12 mouse cellular contexts compared by ENCODE assay signal in genomic region chr3:116563095-116563492, GRCm38 (mm10). TPM values are rescaled to one million over a fixed set of nuclear protein-coding genes. Genes with fewer than 3 reads are reported as not detected.
A peak's percentile ranks its signal among the peaks of the same experiment; 100 is the strongest.
DNase-seq lines count a peak whose midpoint lies in the region; ATAC-seq and TF ChIP-seq lines count a peak whose summit lies in the region.
"Had no signal": no experiment of that assay in that cellular context is flagged by ENCODE, and none has a peak within 500 bp of the region (broad histone marks: within the 10 kb centered on the region; RNA-seq: fewer than 3 reads in every experiment).

No protein-coding gene starts in this region.

- no peaks in the 10 kb centered on the region for H3K79me2 ChIP-seq in liver, adult 2 months (ENCODE audit: control insufficient read depth, insufficient read depth, low read length)

- no peaks in the 10 kb centered on the region for H3K27me3 ChIP-seq in heart, embryonic 15.5 days
- H3K27me3 ChIP-seq in liver, adult 2 months (ENCODE audit: control insufficient read depth, insufficient read depth, low read length): no peaks in the 10 kb centered on the region
- H3K27me3 ChIP-seq: embryonic facial prominence, embryonic 13.5 days had no signal

- H3K36me3 ChIP-seq in heart, embryonic 15.5 days: peaks cover 26% of the 10 kb centered on the region
- H3K36me3 ChIP-seq in liver, adult 2 months (ENCODE audit: control insufficient read depth, insufficient read depth, low read length): no peaks in the 10 kb centered on the region
- H3K36me3 ChIP-seq: embryonic facial prominence, embryonic 13.5 days had no signal

- H3K4me1 ChIP-seq in heart, embryonic 15.5 days (replicated peaks): peaks cover 15% of the 10 kb centered on the region
- H3K4me1 ChIP-seq in brown adipose tissue, adult 24 weeks (ENCODE audit: control insufficient read depth, insufficient read depth, insufficient read length, low read length): peaks cover 9% of the 10 kb centered on the region
- H3K4me1 ChIP-seq in liver, adult 2 months (ENCODE audit: control insufficient read depth, insufficient read depth, low read length): 0 out of 2 replicates have a peak, but pooled peaks cover 2% of the 10 kb centered on the region
- H3K4me1 ChIP-seq: embryonic facial prominence, embryonic 13.5 days had no signal

- no peak for TF ChIP-seq POLR2A in liver, adult 2 months (IDR thresholded peaks at IDR 0.05; ENCODE audit: extremely low read depth, insufficient read depth, low read length)

- peak overlapping the region; percentile 56 for H3K4me2 ChIP-seq in heart, embryonic 15.5 days
- H3K4me2 ChIP-seq: embryonic facial prominence, embryonic 13.5 days had no signal

- H3K9me3 ChIP-seq in heart, embryonic 15.5 days (replicated peaks): no peaks in the 10 kb centered on the region
- H3K9me3 ChIP-seq: embryonic facial prominence, embryonic 13.5 days had no signal

- DNase-seq in heart, adult 8-10 months (ENCODE audit: low spot score): no peak
- DNase-seq in liver, adult 2 months (ENCODE audit: extremely low read depth, low read depth, low spot score): no peak
- DNase-seq in B cell, adult 2 months: no peak
- DNase-seq in natural killer cell, adult 2 months (ENCODE audit: low spot score in 2 of 2): no peak
- DNase-seq: kidney, adult 2 months; right cerebral cortex, postnatal 25 days had no signal

- 15% methylated on average over 7 of the region's 7 CpGs for WGBS in heart, embryonic 15.5 days
- 16% methylated on average over 7 of the region's 7 CpGs for WGBS in liver, adult 2 months

- peak overlapping the region; percentile 98 for H3K27ac ChIP-seq in heart, embryonic 15.5 days
- H3K27ac ChIP-seq in brown adipose tissue, adult 24 weeks (replicated peaks; ENCODE audit: low read depth, low read length): peak overlapping the region; percentile 98
- no peak overlapping the region; the same call in 1 of the 2 replicates for H3K27ac ChIP-seq in liver, adult 2 months (replicated peaks; ENCODE audit: insufficient read depth, low read depth, low read length)
- H3K27ac ChIP-seq: embryonic facial prominence, embryonic 13.5 days had no signal

- no peak for ATAC-seq in heart, embryonic 15.5 days (replicated peaks; ENCODE audit: insufficient number of reproducible peaks, insufficient read depth, low FRiP score, low read depth)
- ATAC-seq in megakaryocyte-erythroid progenitor cell, adult 5-6 weeks (replicated peaks; ENCODE audit: low FRiP score, low TSS enrichment, poor library complexity, severe bottlenecking): peak; percentile 71
- ATAC-seq in inflammation-experienced regulatory T-cells, adult 6 months: no peak

- peak overlapping the region; percentile 54 for H3K4me3 ChIP-seq in heart, embryonic 15.5 days
- H3K4me3 ChIP-seq in brown adipose tissue, adult 24 weeks (ENCODE audit: insufficient read depth, low read depth, low read length): peak overlapping the region; percentile 57
- H3K4me3 ChIP-seq in liver, adult 2 months (ENCODE audit: insufficient read depth, low read depth, low read length): peak overlapping the region; percentile 39
- H3K4me3 ChIP-seq: embryonic facial prominence, embryonic 13.5 days had no signal

- no peak for TF ChIP-seq CTCF in liver, adult 2 months (IDR thresholded peaks at IDR 0.05; ENCODE audit: low read depth, low read length)

- peak overlapping the region; percentile 54 for H3K9ac ChIP-seq in heart, embryonic 15.5 days
- H3K9ac ChIP-seq in liver, adult 2 months (ENCODE audit: low read depth, low read length): peak overlapping the region; percentile 29; the same call in 1 of the 2 replicates
- H3K9ac ChIP-seq: embryonic facial prominence, embryonic 13.5 days had no signal

RNA-seq across cellular contexts. Expression of gene Lrrc39, which starts 0.3 kb away (rescaled TPM):
- 29.7 and 35.8 TPM in 2 replicates for polyA plus RNA-seq in heart, embryonic 15.5 days (2015; fragmentation: Nextera tagmentation; extraction: Ambion mirVana)
- total RNA-seq in heart, adult 8-10 months (2022): 10 to 100 TPM; 72.9 to 87.5 (median 77.9) TPM
- 38.1 and 38.8 TPM in 2 replicates for polyA plus RNA-seq in brown adipose tissue, adult 24 weeks (2012; ENCODE audit: insufficient read depth, insufficient read length, missing spikeins)
- total RNA-seq in liver, adult 2 months (2014; rRNA removed): 0.37 and 0.60 TPM in 2 replicates
- 0.12 and 0.15 TPM in 2 replicates for polyA plus RNA-seq in liver, adult 2 months (2012; rRNA removed)
- 0.37 TPM in 1 of 2 replicates, not detected in the other for total RNA-seq in megakaryocyte-erythroid progenitor cell, adult 5-6 weeks (2014; fragmentation: Nextera tagmentation)
- 0.23 and 0.61 TPM in 2 replicates for total RNA-seq in megakaryocyte-erythroid progenitor cell, adult 5-6 weeks (2017)
- 1 to 10 TPM in 1 of 3 experiments, under 1 TPM in 2; 0.58 to 1.0 (median 0.91) TPM for polyA plus RNA-seq in inflammation-experienced regulatory T-cells, adult 6 months (2017; shearing (Covaris generic))
- total RNA-seq: monocyte, adult 5-6 weeks had no signal

RNA-seq across cellular contexts. Expression of gene Sass6, which starts 31.7 kb away (rescaled TPM):
- 12.6 and 13.4 TPM in 2 replicates for polyA plus RNA-seq in heart, embryonic 15.5 days (2015; fragmentation: Nextera tagmentation; extraction: Ambion mirVana)
- total RNA-seq in heart, adult 8-10 months (2022): 1 to 10 TPM; 1.7 to 2.3 (median 1.9) TPM
- polyA plus RNA-seq in brown adipose tissue, adult 24 weeks (2012; ENCODE audit: insufficient read depth, insufficient read length, missing spikeins): 0.87 and 1.6 TPM in 2 replicates
- 1.3 and 1.9 TPM in 2 replicates for total RNA-seq in liver, adult 2 months (2014; rRNA removed)
- 0.28 and 0.34 TPM in 2 replicates for polyA plus RNA-seq in liver, adult 2 months (2012; rRNA removed)
- total RNA-seq in megakaryocyte-erythroid progenitor cell, adult 5-6 weeks (2014; fragmentation: Nextera tagmentation): 20.1 and 23.1 TPM in 2 replicates
- 38.0 and 65.1 TPM in 2 replicates for total RNA-seq in megakaryocyte-erythroid progenitor cell, adult 5-6 weeks (2017)
- 10 to 100 TPM in 2 of 3 experiments, 1 to 10 TPM in 1; 5.7 to 19.1 (median 12.1) TPM for polyA plus RNA-seq in inflammation-experienced regulatory T-cells, adult 6 months (2017; shearing (Covaris generic))

RNA-seq across cellular contexts. Expression of gene Dbt, which starts 50.2 kb away (rescaled TPM):
- polyA plus RNA-seq in heart, embryonic 15.5 days (2015; fragmentation: Nextera tagmentation; extraction: Ambion mirVana): 24.0 and 25.7 TPM in 2 replicates
- total RNA-seq in heart, adult 8-10 months (2022): 10 to 100 TPM; 58.0 to 77.4 (median 72.3) TPM
- polyA plus RNA-seq in brown adipose tissue, adult 24 weeks (2012; ENCODE audit: insufficient read depth, insufficient read length, missing spikeins): 127 and 150 TPM in 2 replicates
- total RNA-seq in liver, adult 2 months (2014; rRNA removed): 67.1 and 70.9 TPM in 2 replicates
- 37.4 and 74.5 TPM in 2 replicates for polyA plus RNA-seq in liver, adult 2 months (2012; rRNA removed)
- total RNA-seq in megakaryocyte-erythroid progenitor cell, adult 5-6 weeks (2014; fragmentation: Nextera tagmentation): 3.8 and 6.4 TPM in 2 replicates
- 10.5 and 15.7 TPM in 2 replicates for total RNA-seq in megakaryocyte-erythroid progenitor cell, adult 5-6 weeks (2017)
- 10 to 100 TPM in 2 of 3 experiments, 1 to 10 TPM in 1; 10.0 to 15.1 (median 13.2) TPM for polyA plus RNA-seq in inflammation-experienced regulatory T-cells, adult 6 months (2017; shearing (Covaris generic))

RNA-seq across cellular contexts. Expression of gene Trmt13, which starts 51.3 kb away (rescaled TPM):
- 17.5 and 18.3 TPM in 2 replicates for polyA plus RNA-seq in heart, embryonic 15.5 days (2015; fragmentation: Nextera tagmentation; extraction: Ambion mirVana)
- 1 to 10 TPM; 4.6 to 5.9 (median 5.1) TPM for total RNA-seq in heart, adult 8-10 months (2022)
- 6.0 and 7.5 TPM in 2 replicates for polyA plus RNA-seq in brown adipose tissue, adult 24 weeks (2012; ENCODE audit: insufficient read depth, insufficient read length, missing spikeins)
- 6.4 and 7.0 TPM in 2 replicates for total RNA-seq in liver, adult 2 months (2014; rRNA removed)
- polyA plus RNA-seq in liver, adult 2 months (2012; rRNA removed): 1.5 and 3.0 TPM in 2 replicates
- 39.6 and 46.7 TPM in 2 replicates for total RNA-seq in megakaryocyte-erythroid progenitor cell, adult 5-6 weeks (2014; fragmentation: Nextera tagmentation)
- 26.6 and 34.2 TPM in 2 replicates for total RNA-seq in megakaryocyte-erythroid progenitor cell, adult 5-6 weeks (2017)
- polyA plus RNA-seq in inflammation-experienced regulatory T-cells, adult 6 months (2017; shearing (Covaris generic)): 10 to 100 TPM; 26.7 to 41.0 (median 33.8) TPM

RNA-seq across cellular contexts. Expression of gene Rtca, which starts 55.1 kb away (rescaled TPM):
- 44.1 and 48.6 TPM in 2 replicates for polyA plus RNA-seq in heart, embryonic 15.5 days (2015; fragmentation: Nextera tagmentation; extraction: Ambion mirVana)
- 10 to 100 TPM; 21.4 to 25.1 (median 22.3) TPM for total RNA-seq in heart, adult 8-10 months (2022)
- 31.1 and 31.3 TPM in 2 replicates for polyA plus RNA-seq in brown adipose tissue, adult 24 weeks (2012; ENCODE audit: insufficient read depth, insufficient read length, missing spikeins)
- 10.3 and 10.8 TPM in 2 replicates for total RNA-seq in liver, adult 2 months (2014; rRNA removed)
- 9.7 and 11.5 TPM in 2 replicates for polyA plus RNA-seq in liver, adult 2 months (2012; rRNA removed)
- 42.4 and 60.1 TPM in 2 replicates for total RNA-seq in megakaryocyte-erythroid progenitor cell, adult 5-6 weeks (2014; fragmentation: Nextera tagmentation)
- 44.6 and 45.9 TPM in 2 replicates for total RNA-seq in megakaryocyte-erythroid progenitor cell, adult 5-6 weeks (2017)
- polyA plus RNA-seq in inflammation-experienced regulatory T-cells, adult 6 months (2017; shearing (Covaris generic)): 10 to 100 TPM; 17.3 to 33.9 (median 19.5) TPM

Comparison
In these comparisons a context has a peak if more than half of its experiments do, and no peak if none do; other contexts are left out.
1. RNA of gene Lrrc39, which starts 0.3 kb away (polyA plus RNA-seq): 38.1 to 38.8 TPM in brown adipose tissue, adult 24 weeks and 29.7 to 35.8 TPM in heart, embryonic 15.5 days; 0.58 to 1.0 TPM in inflammation-experienced regulatory T-cells, adult 6 months and 0.12 to 0.15 TPM in liver, adult 2 months; every median in the first group is over 10 times any median in the second.
2. Peak in every context shown above with its lines, with median percentiles within 50 percentile points of each other: H3K4me3 ChIP-seq.